Mouse (Mus musculus) frontal cortex, postnatal 36 days (tissue): Measurements from ENCODE around the gene Gm28053.
A peak's percentile ranks its signal among the peaks of the same experiment; 100 is the strongest.

Experiments used
- DNase-seq, 2 experiments: peaks; one replicate each; pipeline ENCODE4 v3.0.0; 2022; ENCODE audit warnings: low spot score in 2 of 2

The Gm28053 gene

GRCm38 (mm10) chr6:48741273-48741672 lies 22.9 kb downstream of the Gm28053 start:
- no peak for DNase-seq

GRCm38 (mm10) chr6:48741711-48742206 lies 23.4 kb downstream of the Gm28053 start:
- DNase-seq: no peak

DNA sequence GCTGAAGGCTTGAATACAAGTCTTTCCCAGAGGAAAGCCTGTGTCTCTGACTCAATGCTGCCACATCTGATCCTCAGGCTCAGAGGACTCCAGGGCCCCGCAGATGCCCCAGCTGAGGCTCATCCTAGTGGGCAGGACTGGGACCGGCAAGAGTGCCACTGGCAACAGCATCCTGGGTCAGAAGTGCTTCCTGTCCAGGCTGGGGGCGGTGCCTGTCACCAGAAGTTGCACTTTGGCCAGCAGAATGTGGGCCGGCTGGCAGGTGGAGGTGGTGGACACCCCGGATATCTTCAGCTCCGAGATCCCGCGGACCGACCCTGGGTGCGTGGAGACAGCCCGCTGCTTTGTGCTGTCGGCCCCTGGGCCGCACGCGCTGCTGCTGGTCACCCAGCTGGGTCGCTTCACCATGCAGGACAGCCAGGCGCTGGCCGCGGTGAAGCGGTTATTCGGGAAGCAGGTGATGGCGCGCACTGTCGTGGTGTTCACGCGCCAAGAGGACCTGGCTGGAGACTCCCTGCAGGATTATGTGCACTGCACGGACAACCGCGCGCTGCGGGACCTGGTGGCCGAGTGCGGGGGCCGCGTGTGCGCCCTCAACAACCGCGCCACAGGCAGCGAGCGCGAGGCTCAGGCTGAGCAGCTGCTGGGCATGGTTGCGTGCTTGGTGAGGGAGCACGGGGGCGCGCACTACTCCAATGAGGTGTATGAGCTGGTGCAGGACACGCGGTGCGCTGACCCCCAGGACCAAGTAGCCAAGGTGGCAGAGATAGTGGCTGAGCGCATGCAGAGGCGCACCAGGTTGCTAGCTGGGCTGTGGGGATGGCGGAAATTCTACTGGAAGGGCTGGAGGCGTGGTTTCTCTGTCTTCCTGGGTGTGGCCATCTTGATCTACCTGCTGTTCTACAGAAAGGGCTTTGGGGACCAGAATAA lies 24.3 kb downstream of the Gm28053 start:
- DNase-seq: peak; percentile 7 to 11

DNA sequence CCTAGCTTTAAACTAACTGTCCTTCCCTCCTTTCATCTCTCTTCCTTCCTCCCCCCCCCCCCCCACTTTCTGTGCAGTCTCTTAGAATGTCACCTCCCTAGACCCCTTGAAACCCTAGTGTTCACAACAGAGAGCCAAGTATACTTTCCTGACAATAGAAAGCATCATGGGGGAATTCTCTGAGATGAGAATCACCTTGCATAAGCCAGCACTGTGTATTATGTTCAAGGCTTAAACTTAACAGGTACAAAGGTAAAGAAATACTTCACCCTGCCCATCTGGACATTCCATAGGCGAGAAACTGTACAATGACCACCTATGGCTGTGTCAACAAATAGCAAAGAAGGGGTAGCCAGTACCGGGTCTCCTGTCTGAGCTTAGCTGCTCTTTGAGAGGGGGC lies 27.1 kb downstream of the Gm28053 start:
- no peak for DNase-seq

- peak; percentile 12 to 21 for DNase-seq
These were observed 27.8 kb downstream of the Gm28053 start, which contains the start of gene Gimap5 for GRCm38 (mm10) chr6:48745959-48746889. Gimap5 (plus strand) TSS chr6:48746197.

GRCm38 (mm10) chr6:48747091-48747966 lies 28.9 kb downstream of the Gm28053 start:
- no peak for DNase-seq

DNA sequence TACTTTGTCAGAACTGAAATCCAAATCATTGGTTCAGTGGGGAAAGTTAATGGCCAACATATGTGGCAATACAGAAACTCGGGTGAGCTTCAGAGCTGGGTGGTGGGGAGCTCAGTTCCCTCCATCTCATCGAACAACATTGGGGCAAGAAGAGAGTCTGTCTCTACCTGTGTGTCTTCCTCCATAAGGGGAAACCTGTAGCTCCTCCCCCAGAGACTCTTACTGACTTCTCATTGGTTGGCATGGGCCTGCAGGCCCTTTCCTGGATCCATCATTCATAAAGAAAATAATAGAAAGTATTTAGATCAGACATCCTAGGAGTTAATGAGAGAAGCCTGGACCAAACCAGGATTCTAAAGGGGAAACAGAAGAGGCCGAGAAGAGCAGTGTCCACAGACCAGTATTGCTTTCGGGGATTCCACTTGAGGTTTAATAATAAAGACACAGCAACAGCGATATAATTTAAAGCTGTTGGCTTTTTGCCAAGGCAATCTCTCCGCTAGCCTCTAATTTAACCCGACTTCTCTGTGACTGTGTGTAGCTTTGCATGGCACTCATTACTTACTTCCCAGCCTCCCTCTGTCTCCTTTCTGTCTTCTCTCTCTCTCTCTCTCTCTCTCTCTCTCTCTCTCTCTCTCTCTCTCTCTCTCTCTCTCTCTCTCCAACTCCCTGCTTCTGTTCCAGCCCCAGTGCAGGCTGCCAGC lies 45.3 kb downstream of the Gm28053 start:
- no peak for DNase-seq

GRCm38 (mm10) chr6:48764496-48764895 lies 46.1 kb downstream of the Gm28053 start:
- no peak for DNase-seq

- no peak for DNase-seq
These were observed 49.9 kb downstream of the Gm28053 start for GRCm38 (mm10) chr6:48768178-48768869.

GRCm38 (mm10) chr6:48768933-48769332 lies 50.5 kb downstream of the Gm28053 start:
- no peak for DNase-seq

DNA sequence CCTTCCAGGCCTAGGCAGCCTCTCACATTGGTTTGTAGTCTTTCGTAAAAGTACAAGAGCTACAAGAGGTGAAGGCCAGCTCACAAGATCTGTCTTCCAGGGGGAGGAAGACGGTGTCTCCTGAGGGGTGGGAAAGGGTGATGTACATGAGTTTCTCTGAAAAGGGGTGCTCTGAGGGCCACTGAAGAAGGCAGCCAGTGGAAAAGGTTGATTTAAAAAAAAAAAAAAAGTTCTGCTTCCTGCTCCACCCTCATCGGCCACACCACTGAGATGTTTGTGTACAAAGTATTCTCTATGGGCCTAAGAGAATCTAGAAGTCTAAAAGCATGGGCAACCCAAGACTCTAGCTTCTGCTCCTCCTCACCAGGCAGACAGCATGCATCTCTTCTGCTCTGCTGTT lies 52.3 kb downstream of the Gm28053 start, which contains the start of gene Gimap3:
TSS of gene Gimap3 (minus strand) at position 156 of the 400 bp plus-strand sequence.
- DNase-seq: no peak

DNA sequence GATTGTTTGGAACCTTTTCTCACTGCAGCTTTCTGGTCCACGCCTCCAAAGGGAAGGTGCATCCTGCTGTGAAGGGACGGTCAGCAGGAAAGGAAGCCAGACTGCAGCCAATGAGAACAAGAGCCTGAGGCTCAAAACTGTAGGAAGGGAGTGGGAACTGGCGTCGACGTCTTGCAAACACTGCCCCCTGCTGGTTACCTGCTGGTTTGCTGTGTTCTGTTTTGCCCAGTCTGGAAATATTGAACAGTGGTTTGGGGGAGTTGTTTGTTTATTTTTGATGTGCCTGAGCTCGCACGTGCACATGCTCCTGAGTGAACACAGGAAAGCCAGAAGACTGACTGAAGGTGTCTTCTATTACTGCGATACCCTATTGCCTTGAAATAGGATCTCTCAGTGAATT lies 53.6 kb downstream of the Gm28053 start:
- DNase-seq: peak; percentile 76 to 80

DNA sequence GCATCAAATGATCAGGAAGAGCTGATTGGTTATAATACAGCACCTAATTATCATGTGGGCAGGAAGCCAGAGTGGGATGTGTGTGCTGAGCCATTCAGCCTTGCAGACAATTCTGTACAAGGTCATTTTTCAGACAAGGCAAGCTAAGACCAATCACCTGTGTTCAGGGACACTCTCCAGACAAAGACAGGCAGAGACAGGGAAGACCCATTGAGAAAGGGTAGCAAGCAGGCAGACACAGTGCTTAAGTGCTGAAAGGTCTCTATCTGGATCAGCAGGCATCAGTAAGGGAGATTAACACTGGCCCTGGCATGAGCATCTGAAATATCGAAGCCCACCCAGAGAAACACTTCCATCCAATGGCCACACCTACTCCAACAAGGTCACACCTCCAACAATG lies 66.0 kb downstream of the Gm28053 start:
- DNase-seq: no peak

DNA sequence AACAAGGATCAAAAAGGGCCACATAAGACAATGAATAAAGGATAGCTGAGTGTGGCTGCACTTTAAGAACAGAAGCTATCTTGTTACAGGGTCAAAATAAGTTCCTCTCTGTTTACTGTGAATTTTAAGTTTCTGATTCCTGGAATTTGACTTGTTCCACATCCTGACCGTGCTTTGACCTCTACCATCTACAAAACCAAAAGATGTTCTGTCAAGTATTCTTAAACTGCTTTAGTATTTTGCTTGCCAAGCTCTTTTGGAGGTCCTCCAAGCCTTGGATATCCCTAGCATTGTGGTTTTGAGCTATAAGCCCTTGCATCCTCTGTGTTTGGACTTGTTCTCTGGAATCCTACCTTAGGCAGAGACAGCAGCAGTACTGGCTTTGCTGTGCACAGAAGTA lies 66.8 kb downstream of the Gm28053 start:
- DNase-seq: no peak

GRCm38 (mm10) chr6:48785601-48786000 lies 67.2 kb downstream of the Gm28053 start:
- no peak for DNase-seq

GRCm38 (mm10) chr6:48787867-48788266 lies 69.5 kb downstream of the Gm28053 start:
- DNase-seq: no peak

GRCm38 (mm10) chr6:48801897-48802296 lies 83.5 kb downstream of the Gm28053 start:
- DNase-seq: no peak
